Mouse (Mus musculus): Measurements from ENCODE around the gene Slc2a1. TPM values are rescaled to one million over a fixed set of nuclear protein-coding genes. Genes with fewer than 3 reads are reported as not detected.
A peak's percentile ranks its signal among the peaks of the same experiment; 100 is the strongest.

Slc2a1 gene
- total and polyA plus RNA-seq, 3 experiments: 33.4 to 64.9 (median 46.2) TPM

- in situ Hi-C loops (cut with MboI; ENCODE audit: low pct_ligation_motif_present, low pct_unique_long_range_greater_than_20kb, low sequenced_read_pairs) (no loop called here), dilution Hi-C loops (cut with MboI; ENCODE audit: extremely low pct_ligation_motif_present, extremely low pct_unique_long_range_greater_than_20kb, low sequenced_read_pairs) (no loop called here)
Observed at GRCm38 (mm10) chr4:119105704-119106103, 2.8 kb upstream of the Slc2a1 start.

GRCm38 (mm10) chr4:119107867-119108266 lies 644 bp upstream of the Slc2a1 start:
- H3K27me3 ChIP-seq (replicated peaks): no peaks in the 10 kb centered on the region
- H3K4me1 ChIP-seq (ENCODE audit: control insufficient read depth in 1 of 2, insufficient read depth in 2 of 2): peaks cover 16 to 63% of the 10 kb centered on the region in 2 experiments
- H3K9me3 ChIP-seq (replicated peaks; ENCODE audit: low read length): no peaks in the 10 kb centered on the region
- H3K79me2 ChIP-seq (replicated peaks; ENCODE audit: control insufficient read depth, extremely low read depth, insufficient read depth, poor library complexity, severe bottlenecking): peaks cover 21% of the 10 kb centered on the region
- no peak for DNase-seq (ENCODE audit: extremely low read depth)
- H3K9ac ChIP-seq (ENCODE audit: insufficient read depth, low read depth): no peak overlapping the region
- H3K4me3 ChIP-seq (replicated peaks in 1 of 3; ENCODE audit: low read depth in 2 of 3, low read length in 2 of 3, poor library complexity in 1 of 3): peak overlapping the region; percentile 17 to 71 (median 40)
- TF ChIP-seq TCF12 (IDR thresholded peaks at IDR 0.05; ENCODE audit: low read depth, low read length): no peak
- TF ChIP-seq MAFK (IDR thresholded peaks at IDR 0.05; ENCODE audit: insufficient replicate concordance, low read length): no peak
- no peak for TF ChIP-seq KAT2A (IDR thresholded peaks at IDR 0.05; ENCODE audit: insufficient replicate concordance, low read length)
- H3K36me3 ChIP-seq (replicated peaks in 1 of 2; ENCODE audit: control insufficient read depth in 1 of 2, insufficient read depth in 1 of 2, low read length in 1 of 2): peaks cover 0 to 20% of the 10 kb centered on the region in 2 experiments
- in situ Hi-C loops (cut with MboI; ENCODE audit: low pct_ligation_motif_present, low pct_unique_long_range_greater_than_20kb, low sequenced_read_pairs): no loop called here
- dilution Hi-C loops (cut with MboI; ENCODE audit: extremely low pct_ligation_motif_present, extremely low pct_unique_long_range_greater_than_20kb, low sequenced_read_pairs): no loop called here
- H3K27ac ChIP-seq (ENCODE audit: insufficient read depth, low read depth): no peak overlapping the region
- H3K4me2 ChIP-seq (ENCODE audit: insufficient read depth, low read depth, poor library complexity, severe bottlenecking): peak overlapping the region; percentile 42; the same call in 1 of the 2 replicates

More at GRCm38 (mm10) chr4:119105704-119106103, 2.8 kb upstream of the Slc2a1 start:
- peak; percentile 92 for DNase-seq (ENCODE audit: extremely low read depth)
- TF ChIP-seq POLR2A (IDR thresholded peaks at IDR 0.05; ENCODE audit: low read depth, low read length) (peak; percentile 63), BHLHE40 (IDR thresholded peaks at IDR 0.05; ENCODE audit: low read depth, low read length) (peak; percentile 97), TCF12 (IDR thresholded peaks at IDR 0.05; ENCODE audit: low read depth, low read length) (peak; percentile 76; the same call in 1 of the 2 replicates), MAZ (IDR thresholded peaks at IDR 0.05; ENCODE audit: low read depth, low read length) (peak; percentile 85), ZC3H11A (IDR thresholded peaks at IDR 0.05; ENCODE audit: low read depth, low read length) (no peak), NRF1 (IDR thresholded peaks at IDR 0.05; ENCODE audit: low read depth, low read length) (peak; percentile 63), UBTF (IDR thresholded peaks at IDR 0.05; ENCODE audit: low read depth, low read length) (0 out of 2 replicates have a peak, but pooled peaks have one; percentile 30), CHD1 (IDR thresholded peaks at IDR 0.05; ENCODE audit: low read depth, low read length) (no peak), MAX (IDR thresholded peaks at IDR 0.05; ENCODE audit: low read length) (peak; percentile 58; the same call in 1 of the 2 replicates), SIN3A (IDR thresholded peaks at IDR 0.05; ENCODE audit: low read length) (peak; percentile 80; the same call in 1 of the 2 replicates), ZMIZ1 (IDR thresholded peaks at IDR 0.05; ENCODE audit: low read depth, low read length) (peak; percentile 62; the same call in 1 of the 2 replicates), MXI1 (IDR thresholded peaks at IDR 0.05; ENCODE audit: low read depth, low read length) (peak; percentile 74), NELFE (IDR thresholded peaks at IDR 0.05; ENCODE audit: low read depth, low read length) (peak; percentile 42; the same call in 1 of the 2 replicates), MEF2A (IDR thresholded peaks at IDR 0.05; ENCODE audit: borderline replicate concordance, low read depth, low read length) (peak; percentile 69; the same call in 1 of the 2 replicates), ZNF384 (IDR thresholded peaks at IDR 0.05; ENCODE audit: low read depth, low read length) (0 out of 2 replicates have a peak, but pooled peaks have one; percentile 13), TBP (conservative IDR thresholded peaks at IDR 0.05; ENCODE audit: low read depth, low read length) (0 out of 2 replicates have a peak, but pooled peaks have one; percentile 15), KAT2A (IDR thresholded peaks at IDR 0.05; ENCODE audit: insufficient replicate concordance, low read length) (no peak), SMC3 (IDR thresholded peaks at IDR 0.05; ENCODE audit: low read depth, low read length) (no peak), ELF1 (IDR thresholded peaks at IDR 0.05; ENCODE audit: low read depth, low read length) (peak; percentile 84), ETS1 (conservative IDR thresholded peaks at IDR 0.05; ENCODE audit: low read depth, low read length) (peak; percentile 78), IRF4 (IDR thresholded peaks at IDR 0.05; ENCODE audit: low read depth, low read length) (peak; percentile 66; the same call in 1 of the 2 replicates), GABPA (IDR thresholded peaks at IDR 0.05; ENCODE audit: insufficient replicate concordance, low read depth, low read length) (no peak), MYC (IDR thresholded peaks at IDR 0.05; ENCODE audit: low read depth, low read length) (peak; percentile 37; the same call in 1 of the 2 replicates), CTCF (conservative IDR thresholded peaks at IDR 0.05 in 1 of 2, IDR thresholded peaks at IDR 0.05 in 1 of 2; ENCODE audit: low read depth in 2 of 2, low read length in 2 of 2) (no peak), RCOR1 (conservative IDR thresholded peaks at IDR 0.05; ENCODE audit: low read depth, low read length) (0 out of 2 replicates have a peak, but pooled peaks have one; percentile 40)
- Histone ChIP-seq H3K27me3 (replicated peaks) (no peaks in the 10 kb centered on the region), H3K4me3 (replicated peaks in 1 of 3; ENCODE audit: low read depth in 2 of 3, low read length in 2 of 3, poor library complexity in 1 of 3) (peak overlapping the region; percentile 21 to 51 (median 41)), H3K9ac (ENCODE audit: insufficient read depth, low read depth) (peak overlapping the region; percentile 8; the same call in 1 of the 2 replicates), H3K27ac (ENCODE audit: insufficient read depth, low read depth) (0 out of 2 replicates have a peak overlapping the region, but pooled peaks have one; percentile 43), H3K79me2 (replicated peaks; ENCODE audit: control insufficient read depth, extremely low read depth, insufficient read depth, poor library complexity, severe bottlenecking) (peaks cover 14% of the 10 kb centered on the region), H3K4me2 (ENCODE audit: insufficient read depth, low read depth, poor library complexity, severe bottlenecking) (peak overlapping the region; percentile 39), H3K4me1 (ENCODE audit: control insufficient read depth in 1 of 2, insufficient read depth in 2 of 2) (peaks cover 14 to 57% of the 10 kb centered on the region in 2 experiments), H3K9me3 (replicated peaks; ENCODE audit: low read length) (no peaks in the 10 kb centered on the region), H3K36me3 (replicated peaks in 1 of 2; ENCODE audit: control insufficient read depth in 1 of 2, insufficient read depth in 1 of 2, low read length in 1 of 2) (no peaks in the 10 kb centered on the region)

All from CH12.LX (cell line).